Mouse (Mus musculus) embryonic facial prominence, embryonic 14.5 days (tissue): Measurements from ENCODE around the gene Zfp524. TPM values are rescaled to one million over a fixed set of nuclear protein-coding genes. Genes with fewer than 3 reads are reported as not detected.

ENCODE experiments used
- ATAC-seq: fragments of 200-750 bp; cut with Nextera tagmentation; 2 replicates; pipeline ENCODE4 v1.8.0; 2017; ENCODE audit warnings: low read depth, moderate number of reproducible peaks, moderate TSS enrichment
- DNase-seq: peaks from one replicate; pipeline ENCODE4 v3.0.0-alpha.2; 2015; ENCODE audit warnings: low spot score
- H3K27ac ChIP-seq: fragments of 300-500 bp; sonication (generic); replicated peaks from 2 replicates; pipeline ENCODE4 v1.5.1; 2014; ENCODE audit warnings: low read depth, mild to moderate bottlenecking, low read length, moderate library complexity
- H3K27me3 ChIP-seq: fragments of 300-500 bp; sonication (generic); replicated peaks from 2 replicates; pipeline ENCODE4 v1.6.1; 2014; ENCODE audit warnings: low read length; ENCODE audit not compliant: control insufficient read depth, insufficient read depth
- H3K36me3 ChIP-seq: fragments of 300-500 bp; sonication (generic); 2 replicates; pipeline ENCODE4 v1.6.1; 2014; ENCODE audit warnings: low read length, mixed read lengths; ENCODE audit not compliant: control insufficient read depth, insufficient read depth
- H3K4me1 ChIP-seq: fragments of 300-500 bp; sonication (generic); 2 replicates; pipeline ENCODE4 v1.6.1; 2014; ENCODE audit warnings: antibody characterized with exemption, low read length; ENCODE audit not compliant: control insufficient read depth, insufficient read depth
- H3K4me2 ChIP-seq: fragments of 300-500 bp; sonication (generic); 2 replicates; pipeline ENCODE4 v1.6.1; 2014; ENCODE audit warnings: low read depth, mild to moderate bottlenecking, low read length, moderate library complexity, mixed read lengths
- H3K4me3 ChIP-seq: fragments of 300-500 bp; sonication (generic); 2 replicates; pipeline ENCODE4 v1.5.1; 2014; ENCODE audit warnings: low read depth, mild to moderate bottlenecking, low read length
- H3K9ac ChIP-seq: fragments of 300-500 bp; sonication (generic); 2 replicates; pipeline ENCODE4 v1.6.1; 2014; ENCODE audit warnings: low read depth, mild to moderate bottlenecking, low read length, moderate library complexity, mixed read lengths
- H3K9me3 ChIP-seq: fragments of 300-500 bp; sonication (generic); 2 replicates; pipeline ENCODE4 v1.6.1; 2016; ENCODE audit warnings: low read length; ENCODE audit not compliant: control insufficient read depth
- WGBS: fragments of 180-500 bp; shearing (Covaris S2); extraction: QIAGEN DNeasy Blood & Tissue Kit; methylation state at CpG from one replicate; pipeline ENCODE4 v1.1.7; 2014; 5-methylcytosine and 5-hydroxymethylcytosine counted together
- polyA plus RNA-seq: library from polyadenylated mRNA; unstranded; fragments of >200 nt; fragmentation: Nextera tagmentation; extraction: Ambion mirVana; gene quantifications from 2 replicates; pipeline ENCODE4 v1.2.1, GENCODE M21; 2014

Zfp524 gene
- polyA plus RNA-seq, 1 experiment from 2014 or later: 16.5 TPM

GRCm38 (mm10) chr7:5020000-5020681 is 5.9 kb downstream of the Zfp524 start, which contains the start of the genes Zfp865 and Ccdc106:
Gene Zfp865, plus strand, starts transcription at chr7:5020376.
Gene Ccdc106, plus strand, starts transcription at chr7:5020553.
- WGBS: 0% methylated on average over 35 of the region's 49 CpGs
- ATAC-seq (peak; percentile 93), DNase-seq (peak; percentile 99)
- peaks cover 12% of the 10 kb centered on the region for H3K4me1 ChIP-seq
- H3K27ac ChIP-seq: peak within 1 kb of the TSS; percentile 93
- no peaks in the 10 kb centered on the region for H3K27me3 ChIP-seq
- H3K9ac ChIP-seq: peak within 1 kb of the TSS; percentile 94
- no peaks in the 10 kb centered on the region for H3K9me3 ChIP-seq
- peaks cover 42% of the 10 kb centered on the region for H3K36me3 ChIP-seq
- peak within 1 kb of the TSS; percentile 84 for H3K4me2 ChIP-seq
- peak within 1 kb of the TSS; percentile 92 for H3K4me3 ChIP-seq

DNA sequence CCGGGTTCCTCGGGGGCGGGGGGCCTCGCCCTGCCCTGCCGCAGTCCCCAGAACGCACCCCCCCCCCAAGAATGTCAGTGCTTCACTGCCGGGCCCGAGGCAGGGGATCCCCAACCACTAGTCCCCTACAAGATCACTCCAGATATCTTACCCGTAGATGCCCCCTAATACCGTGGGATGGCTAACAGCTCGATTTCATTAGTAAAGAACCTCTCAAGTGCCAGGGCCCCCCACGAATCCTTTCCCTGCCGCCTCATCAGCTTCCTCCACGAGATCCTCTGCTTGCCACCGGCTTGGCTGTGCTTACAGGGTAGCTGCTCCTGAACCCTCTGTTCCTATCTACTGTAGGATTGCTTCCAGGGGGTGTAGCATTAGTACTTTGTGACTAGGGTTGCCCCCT is 6.5 kb downstream of the Zfp524 start:
- Histone ChIP-seq H3K4me2 (peak overlapping the region; percentile 84), H3K4me1 (peaks cover 12% of the 10 kb centered on the region), H3K27ac (peak overlapping the region; percentile 93), H3K27me3 (no peaks in the 10 kb centered on the region), H3K9ac (peak overlapping the region; percentile 94), H3K36me3 (peaks cover 47% of the 10 kb centered on the region), H3K4me3 (peak overlapping the region; percentile 92), H3K9me3 (no peaks in the 10 kb centered on the region)
- ATAC-seq (peak; percentile 10; the same call in 1 of the 2 replicates), DNase-seq (no peak)
- 0% methylated on average over 9 of the region's 15 CpGs for WGBS

- peak overlapping the region; percentile 92 for H3K4me3 ChIP-seq
- ATAC-seq: no peak
- H3K4me1 ChIP-seq: peaks cover 8% of the 10 kb centered on the region; the same call in 1 of the 2 replicates
- no peaks in the 10 kb centered on the region for H3K9me3 ChIP-seq
- H3K36me3 ChIP-seq: peaks cover 50% of the 10 kb centered on the region
- H3K9ac ChIP-seq: peak overlapping the region; percentile 94
- H3K4me2 ChIP-seq: peak overlapping the region; percentile 84
- H3K27ac ChIP-seq: peak overlapping the region; percentile 93
- no peak for DNase-seq
- H3K27me3 ChIP-seq: no peaks in the 10 kb centered on the region
- 46% methylated on average over 5 of the region's 5 CpGs for WGBS
Observed at GRCm38 (mm10) chr7:5021197-5021596, 7.0 kb downstream of the Zfp524 start.

DNA sequence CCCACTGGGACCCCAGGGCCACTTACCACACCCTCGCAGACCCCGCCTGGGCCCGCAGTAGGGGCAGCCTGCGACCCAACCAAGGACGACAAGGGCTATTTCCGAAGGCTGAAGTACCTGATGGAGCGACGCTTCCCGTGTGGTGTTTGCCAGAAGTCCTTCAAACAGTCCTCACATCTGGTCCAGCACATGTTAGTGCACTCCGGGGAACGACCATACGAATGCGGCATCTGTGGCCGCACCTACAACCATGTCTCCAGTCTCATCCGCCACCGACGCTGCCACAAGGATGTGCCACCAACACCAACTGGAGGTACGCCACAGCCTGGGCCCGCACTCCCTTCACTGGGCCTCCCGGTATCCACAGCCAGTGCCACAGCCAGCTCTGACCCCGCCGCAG is 15.3 kb downstream of the Zfp524 start:
- no peaks in the 10 kb centered on the region for H3K27me3 ChIP-seq
- peaks cover 38% of the 10 kb centered on the region for H3K9me3 ChIP-seq
- H3K4me3 ChIP-seq: no peak overlapping the region
- WGBS: 97% methylated on average over 22 of the region's 22 CpGs
- no peak for ATAC-seq
- no peak overlapping the region for H3K27ac ChIP-seq
- DNase-seq: no peak
- H3K4me2 ChIP-seq: no peak overlapping the region
- H3K9ac ChIP-seq: no peak overlapping the region
- H3K36me3 ChIP-seq: peaks cover 95% of the 10 kb centered on the region
- H3K4me1 ChIP-seq: no peaks in the 10 kb centered on the region

DNA sequence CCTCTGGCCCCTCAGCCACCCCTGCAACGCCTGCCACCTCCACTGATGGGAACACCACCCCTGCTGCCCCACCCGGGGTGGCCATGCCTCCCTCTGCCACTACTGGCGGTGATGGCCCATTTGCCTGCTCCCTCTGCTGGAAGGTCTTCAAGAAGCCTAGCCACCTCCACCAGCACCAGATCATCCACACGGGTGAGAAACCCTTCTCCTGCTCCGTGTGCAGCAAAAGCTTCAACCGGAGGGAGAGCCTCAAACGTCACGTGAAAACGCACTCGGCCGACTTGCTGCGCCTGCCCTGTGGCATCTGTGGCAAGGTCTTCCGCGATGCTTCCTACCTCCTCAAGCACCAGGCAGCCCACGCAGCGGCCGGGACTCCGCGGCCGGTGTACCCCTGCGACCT is 15.7 kb downstream of the Zfp524 start:
- Histone ChIP-seq H3K27me3 (no peaks in the 10 kb centered on the region), H3K4me2 (no peak overlapping the region), H3K4me3 (no peak overlapping the region; the same call in 1 of the 2 replicates), H3K9ac (no peak overlapping the region), H3K4me1 (no peaks in the 10 kb centered on the region), H3K27ac (no peak overlapping the region), H3K9me3 (peaks cover 38% of the 10 kb centered on the region), H3K36me3 (peaks cover 95% of the 10 kb centered on the region)
- DNase-seq: no peak
- no peak for ATAC-seq
- 94% methylated on average over 17 of the region's 21 CpGs for WGBS

- Histone ChIP-seq H3K9me3 (peaks cover 38% of the 10 kb centered on the region), H3K27ac (no peak overlapping the region), H3K9ac (no peak overlapping the region), H3K4me2 (no peak overlapping the region), H3K27me3 (no peaks in the 10 kb centered on the region), H3K4me1 (no peaks in the 10 kb centered on the region), H3K36me3 (peaks cover 96% of the 10 kb centered on the region), H3K4me3 (no peak overlapping the region; the same call in 1 of the 2 replicates)
- DNase-seq (no peak), ATAC-seq (no peak)
- WGBS: 89% methylated on average over 61 of the region's 63 CpGs
Observed at GRCm38 (mm10) chr7:5030554-5031275, 16.5 kb downstream of the Zfp524 start.

DNA sequence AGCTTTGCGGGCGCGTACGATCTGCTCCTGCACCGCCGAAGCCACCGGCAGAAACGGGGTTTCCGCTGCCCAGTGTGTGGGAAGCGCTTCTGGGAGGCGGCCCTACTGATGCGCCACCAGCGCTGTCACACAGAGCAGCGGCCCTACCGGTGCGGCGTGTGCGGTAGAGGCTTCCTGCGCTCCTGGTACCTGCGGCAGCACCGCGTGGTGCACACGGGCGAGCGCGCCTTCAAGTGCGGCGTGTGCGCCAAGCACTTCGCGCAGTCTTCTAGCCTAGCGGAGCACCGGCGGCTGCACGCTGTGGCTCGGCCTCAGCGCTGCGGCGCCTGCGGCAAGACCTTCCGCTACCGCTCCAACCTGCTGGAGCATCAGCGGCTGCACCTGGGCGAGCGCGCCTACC is 17.3 kb downstream of the Zfp524 start:
- WGBS: 81% methylated on average over 25 of the region's 46 CpGs
- no peak overlapping the region for H3K4me3 ChIP-seq
- no peaks in the 10 kb centered on the region for H3K4me1 ChIP-seq

DNA sequence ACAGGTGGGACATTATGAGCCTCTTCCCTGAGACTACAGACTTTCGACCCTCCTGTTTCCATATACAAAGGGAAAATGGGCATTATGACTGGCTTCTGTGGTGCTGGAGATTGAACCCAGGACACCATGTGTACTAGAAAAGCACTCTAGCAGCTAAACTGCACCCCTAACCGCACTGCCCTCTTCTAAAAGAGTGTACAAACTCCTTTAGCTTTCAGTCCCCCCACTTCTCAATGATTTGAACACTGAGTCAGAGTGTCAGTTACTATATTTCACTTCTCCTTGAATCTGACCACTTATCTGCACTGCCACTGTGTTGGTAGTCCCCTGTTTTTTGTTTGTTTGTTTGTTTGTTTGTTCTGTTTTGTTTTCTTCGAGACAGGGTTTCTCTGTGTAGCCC is 19.6 kb downstream of the Zfp524 start, which contains the start of gene 4632433K11Rik:
TSS of gene 4632433K11Rik (plus strand) at position 301 of the 400 bp plus-strand sequence.
- H3K9ac ChIP-seq: no peak within 1 kb of the TSS
- no peak within 1 kb of the TSS for H3K27ac ChIP-seq
- no peaks in the 10 kb centered on the region for H3K27me3 ChIP-seq
- ATAC-seq (no peak), DNase-seq (no peak)
- H3K36me3 ChIP-seq: peaks cover 79% of the 10 kb centered on the region
- H3K9me3 ChIP-seq: peaks cover 37% of the 10 kb centered on the region
- H3K4me3 ChIP-seq: no peak within 1 kb of the TSS
- H3K4me1 ChIP-seq: no peaks in the 10 kb centered on the region
- 83% methylated on average over 3 of the region's 3 CpGs for WGBS
- no peak within 1 kb of the TSS for H3K4me2 ChIP-seq

More for the DNA sequence above, 17.3 kb downstream of the Zfp524 start:
- Histone ChIP-seq H3K27me3 (no peaks in the 10 kb centered on the region), H3K9ac (no peak overlapping the region), H3K9me3 (peaks cover 38% of the 10 kb centered on the region), H3K36me3 (peaks cover 98% of the 10 kb centered on the region), H3K4me2 (no peak overlapping the region), H3K27ac (no peak overlapping the region)
- DNase-seq (no peak), ATAC-seq (no peak)
